ENCODE assay signal across 18 mouse cellular contexts in genomic region chr7:122613876-122614275, GRCm38 (mm10). TPM values are rescaled to one million over a fixed set of nuclear protein-coding genes. Genes with fewer than 3 reads are reported as not detected.
"Had no signal": no experiment of that assay in that cellular context is flagged by ENCODE, and none has a peak within 500 bp of the region (broad histone marks: within the 10 kb centered on the region; RNA-seq: fewer than 3 reads in every experiment).

No protein-coding gene starts in this region.

- DNase-seq: gastrocnemius, adult 2 months; gastrocnemius, postnatal 10 days; gastrocnemius, postnatal 25 days; heart, adult 18-20 months; heart, postnatal 10 days; heart, postnatal 4 days; kidney, adult 18-20 months; kidney, adult 8-10 months; kidney, postnatal 10 days; kidney, postnatal 25 days; kidney, postnatal 4 days; layer of hippocampus, adult 9-11 months; liver; liver, embryonic 13.5 days had no signal

RNA-seq across cellular contexts. Expression of gene Cacng3, which starts 56.4 kb away (rescaled TPM):
- total RNA-seq: gastrocnemius, adult 2 months; gastrocnemius, postnatal 25 days; gastrocnemius, postnatal 4 days; granulocyte monocyte progenitor cell, adult 5-6 weeks; heart, adult 18-20 months; heart, adult 8-10 months; heart, postnatal 25 days had no signal
